Mouse (Mus musculus) neural tube, embryonic 13.5 days (tissue): ENCODE measurements around the gene Pth1r. TPM values are rescaled to one million over a fixed set of nuclear protein-coding genes. Genes with fewer than 3 reads are reported as not detected.

Experiments
- ATAC-seq: fragments of 200-750 bp; cut with Nextera tagmentation; 2 replicates; pipeline ENCODE4 v1.8.0; 2017; ENCODE audit warnings: low read depth, mild to moderate bottlenecking, moderate TSS enrichment, moderate library complexity
- H3K27ac ChIP-seq: fragments of 300-500 bp; sonication (generic); replicated peaks from 2 replicates; pipeline ENCODE4 v1.5.1; 2015; ENCODE audit warnings: moderate library complexity, mild to moderate bottlenecking, inconsistent platforms
- H3K27me3 ChIP-seq: fragments of 300-500 bp; sonication (generic); 2 replicates; pipeline ENCODE4 v1.6.1; 2015; ENCODE audit warnings: mild to moderate bottlenecking, inconsistent platforms
- H3K36me3 ChIP-seq: fragments of 300-500 bp; sonication (generic); 2 replicates; pipeline ENCODE4 v1.6.1; 2015; ENCODE audit warnings: mild to moderate bottlenecking, inconsistent platforms
- H3K4me1 ChIP-seq: fragments of 300-500 bp; sonication (generic); replicated peaks from 2 replicates; pipeline ENCODE4 v1.6.1; 2015; ENCODE audit warnings: inconsistent platforms
- H3K4me2 ChIP-seq: fragments of 300-500 bp; sonication (generic); 2 replicates; pipeline ENCODE4 v1.6.1; 2015; ENCODE audit warnings: inconsistent platforms, mild to moderate bottlenecking, moderate library complexity
- H3K4me3 ChIP-seq: fragments of 300-500 bp; sonication (generic); 2 replicates; pipeline ENCODE4 v1.5.1; 2015; ENCODE audit warnings: mild to moderate bottlenecking, inconsistent platforms
- H3K9ac ChIP-seq: fragments of 300-500 bp; sonication (generic); 2 replicates; pipeline ENCODE4 v1.6.1; 2015; ENCODE audit warnings: moderate library complexity, mild to moderate bottlenecking, inconsistent platforms
- H3K9me3 ChIP-seq: fragments of 300-500 bp; sonication (generic); 2 replicates; pipeline ENCODE4 v1.6.1; 2016; ENCODE audit warnings: inconsistent platforms
- WGBS: fragments of 180-500 bp; shearing (Covaris S2); methylation state at CpG from one replicate; pipeline ENCODE4 v1.1.7; 2015; 5-methylcytosine and 5-hydroxymethylcytosine counted together
- polyA plus RNA-seq: library from polyadenylated mRNA; unstranded; fragments of >200 nt; fragmentation: Nextera tagmentation; extraction: Ambion mirVana; gene quantifications from 2 replicates; pipeline ENCODE4 v1.2.1, GENCODE M21; 2015

Gene Pth1r
- polyA plus RNA-seq, 1 experiment from 2014 or later: 17.6 TPM

DNA sequence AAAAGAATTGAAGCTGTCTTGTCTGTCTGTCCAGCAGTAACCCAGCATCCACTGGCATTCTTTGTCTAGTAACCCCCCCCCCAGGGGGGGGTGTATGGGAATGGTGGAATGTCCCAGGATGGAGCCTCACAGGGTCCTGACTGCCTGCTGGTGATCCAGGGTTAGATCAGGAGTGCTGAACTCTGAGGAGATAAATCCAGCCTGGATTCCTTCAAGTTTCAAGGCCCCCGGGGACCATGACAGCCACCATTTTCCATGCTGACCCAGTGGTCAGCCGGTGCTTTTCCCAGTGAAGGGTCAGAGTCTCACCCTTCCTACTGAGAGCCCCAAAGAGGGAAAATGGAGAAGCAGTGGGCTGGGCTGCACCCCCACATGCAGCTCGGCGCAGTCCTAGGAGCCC is 15.1 kb downstream of the Pth1r start:
- H3K27me3 ChIP-seq: peaks cover 42% of the 10 kb centered on the region
- H3K27ac ChIP-seq: no peak overlapping the region
- H3K4me3 ChIP-seq: no peak overlapping the region
- peak; percentile 6; the same call in 1 of the 2 replicates for ATAC-seq
- peaks cover 41% of the 10 kb centered on the region for H3K4me1 ChIP-seq
- no peaks in the 10 kb centered on the region for H3K9me3 ChIP-seq
- H3K36me3 ChIP-seq: no peaks in the 10 kb centered on the region
- no peak overlapping the region for H3K9ac ChIP-seq
- H3K4me2 ChIP-seq: peak overlapping the region; percentile 57; the same call in 1 of the 2 replicates
- 52% methylated on average over 4 of the region's 4 CpGs for WGBS

GRCm38 (mm10) chr9:110729841-110730240 is 17.1 kb downstream of the Pth1r start:
- no peaks in the 10 kb centered on the region for H3K36me3 ChIP-seq
- no peak overlapping the region for H3K9ac ChIP-seq
- H3K4me1 ChIP-seq: peaks cover 47% of the 10 kb centered on the region
- ATAC-seq: no peak
- 21% methylated on average over 8 of the region's 8 CpGs for WGBS
- no peak overlapping the region for H3K4me2 ChIP-seq
- H3K27ac ChIP-seq: no peak overlapping the region
- no peak overlapping the region for H3K4me3 ChIP-seq
- peaks cover 47% of the 10 kb centered on the region for H3K27me3 ChIP-seq
- H3K9me3 ChIP-seq: no peaks in the 10 kb centered on the region

DNA sequence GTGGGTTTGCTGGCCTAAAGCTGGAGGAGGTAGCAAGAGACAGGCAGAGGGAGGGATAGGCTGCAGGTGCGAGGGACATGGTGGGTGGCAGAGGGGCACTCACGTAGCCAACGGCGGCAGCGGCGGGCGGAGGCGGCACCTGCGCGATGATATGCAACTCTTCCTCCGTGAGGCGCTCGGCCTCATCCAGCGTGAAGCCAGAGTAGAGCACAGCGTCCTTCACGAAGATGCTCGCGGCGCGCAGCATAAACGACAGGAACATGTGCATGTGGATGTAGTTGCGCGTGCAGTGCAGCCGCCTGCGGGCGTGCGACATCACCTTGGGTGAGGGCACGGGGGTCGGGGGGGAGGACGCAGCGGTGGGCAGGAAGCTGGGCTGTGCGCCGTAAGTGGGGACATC is 20.1 kb downstream of the Pth1r start:
- peak overlapping the region; percentile 25 for H3K4me3 ChIP-seq
- H3K27me3 ChIP-seq: peaks cover 39% of the 10 kb centered on the region
- H3K27ac ChIP-seq: no peak overlapping the region
- WGBS: 19% methylated on average over 27 of the region's 33 CpGs
- H3K9me3 ChIP-seq: no peaks in the 10 kb centered on the region
- H3K36me3 ChIP-seq: peaks cover 13% of the 10 kb centered on the region
- ATAC-seq: no peak
- H3K4me1 ChIP-seq: peaks cover 28% of the 10 kb centered on the region
- H3K9ac ChIP-seq: peak overlapping the region; percentile 58
- peak overlapping the region; percentile 53 for H3K4me2 ChIP-seq

GRCm38 (mm10) chr9:110725721-110726135 is 21.2 kb downstream of the Pth1r start:
- H3K4me3 ChIP-seq: no peak overlapping the region
- H3K36me3 ChIP-seq: peaks cover 13% of the 10 kb centered on the region
- H3K9me3 ChIP-seq: no peaks in the 10 kb centered on the region
- peak; percentile 32; the same call in 1 of the 2 replicates for ATAC-seq
- H3K9ac ChIP-seq: no peak overlapping the region
- H3K4me1 ChIP-seq: peaks cover 27% of the 10 kb centered on the region
- H3K27me3 ChIP-seq: peaks cover 32% of the 10 kb centered on the region
- 0 out of 2 replicates have a peak overlapping the region, but pooled peaks have one; percentile 9 for H3K4me2 ChIP-seq
- no peak overlapping the region for H3K27ac ChIP-seq
- 9% methylated on average over 9 of the region's 9 CpGs for WGBS

DNA sequence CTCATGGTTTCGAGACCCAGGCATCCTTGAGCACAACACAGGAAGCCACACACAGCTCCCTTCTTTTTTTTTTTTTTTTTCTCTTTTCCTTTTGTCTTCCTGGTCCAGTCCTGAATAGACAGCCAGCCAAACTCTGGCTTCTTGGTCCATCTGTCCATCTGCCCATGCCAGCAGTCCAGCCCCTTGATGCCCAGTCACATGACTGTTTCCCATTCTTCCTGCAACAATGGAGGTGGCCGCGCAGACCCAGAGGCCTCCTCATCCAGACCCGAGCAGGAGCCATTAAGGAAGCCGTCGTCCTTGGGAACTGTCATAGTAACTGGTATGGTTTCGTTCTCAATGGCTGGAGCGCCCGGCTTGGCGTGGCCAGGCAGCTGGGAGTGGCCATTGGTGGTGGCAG is 24.9 kb downstream of the Pth1r start:
- WGBS: 72% methylated on average over 10 of the region's 10 CpGs
- Histone ChIP-seq H3K27me3 (peaks cover 10% of the 10 kb centered on the region), H3K4me2 (no peak overlapping the region), H3K36me3 (peaks cover 13% of the 10 kb centered on the region), H3K9me3 (no peaks in the 10 kb centered on the region), H3K27ac (no peak overlapping the region), H3K4me1 (peaks cover 25% of the 10 kb centered on the region), H3K4me3 (no peak overlapping the region), H3K9ac (no peak overlapping the region)
- ATAC-seq: no peak

DNA sequence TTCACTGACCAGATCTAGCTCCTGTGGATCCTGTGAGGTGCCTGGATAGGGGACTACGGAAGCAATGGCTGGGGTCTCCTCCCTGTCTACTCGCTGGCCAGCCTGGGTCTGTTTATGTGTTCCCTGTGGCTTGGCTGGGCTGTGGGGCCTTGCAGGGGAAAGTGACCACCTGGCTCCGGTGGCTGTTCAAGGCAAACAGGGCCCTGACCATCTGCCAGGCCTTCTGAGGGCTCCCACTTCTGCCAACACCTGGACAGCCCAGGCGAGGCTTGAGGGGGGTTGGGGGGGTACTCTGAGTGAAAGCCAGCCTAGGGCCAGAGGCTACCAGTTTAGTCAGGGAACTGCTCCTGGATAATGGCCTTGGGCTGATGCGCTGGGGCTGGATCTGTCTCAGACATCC is 27.0 kb downstream of the Pth1r start:
- WGBS: 71% methylated on average over 5 of the region's 5 CpGs
- no peak overlapping the region for H3K9ac ChIP-seq
- peaks cover 5% of the 10 kb centered on the region for H3K4me1 ChIP-seq
- ATAC-seq: no peak
- H3K27ac ChIP-seq: no peak overlapping the region
- H3K27me3 ChIP-seq: no peaks in the 10 kb centered on the region
- no peaks in the 10 kb centered on the region for H3K9me3 ChIP-seq
- H3K36me3 ChIP-seq: peaks cover 21% of the 10 kb centered on the region
- H3K4me3 ChIP-seq: no peak overlapping the region
- H3K4me2 ChIP-seq: no peak overlapping the region

GRCm38 (mm10) chr9:110718810-110719209 is 28.1 kb downstream of the Pth1r start:
- Histone ChIP-seq H3K9me3 (no peaks in the 10 kb centered on the region), H3K4me2 (no peak overlapping the region), H3K4me3 (no peak overlapping the region), H3K27ac (no peak overlapping the region), H3K9ac (no peak overlapping the region), H3K36me3 (peaks cover 20% of the 10 kb centered on the region), H3K4me1 (peaks cover 5% of the 10 kb centered on the region; the same call in 1 of the 2 replicates), H3K27me3 (no peaks in the 10 kb centered on the region)
- ATAC-seq: no peak
- 87% methylated on average over 3 of the region's 3 CpGs for WGBS

DNA sequence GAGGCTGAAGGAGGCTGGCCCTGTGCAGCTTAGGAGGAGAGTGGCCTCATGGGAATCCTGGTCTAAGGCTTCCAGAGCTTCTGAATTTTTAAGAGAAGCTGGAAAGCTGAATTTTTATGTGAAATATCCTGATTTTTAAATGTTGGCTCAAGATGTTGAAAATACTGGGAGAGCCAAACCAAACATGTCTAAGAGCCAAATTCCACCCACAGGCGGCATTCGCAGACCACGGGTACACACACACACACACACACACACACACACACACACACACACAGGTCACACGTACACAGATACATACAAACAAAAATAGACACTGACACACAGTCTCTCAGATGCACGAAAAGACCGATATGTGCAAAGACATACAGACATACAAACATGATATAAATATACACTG is 28.9 kb downstream of the Pth1r start:
- WGBS: 94% methylated on average over 6 of the region's 6 CpGs

DNA sequence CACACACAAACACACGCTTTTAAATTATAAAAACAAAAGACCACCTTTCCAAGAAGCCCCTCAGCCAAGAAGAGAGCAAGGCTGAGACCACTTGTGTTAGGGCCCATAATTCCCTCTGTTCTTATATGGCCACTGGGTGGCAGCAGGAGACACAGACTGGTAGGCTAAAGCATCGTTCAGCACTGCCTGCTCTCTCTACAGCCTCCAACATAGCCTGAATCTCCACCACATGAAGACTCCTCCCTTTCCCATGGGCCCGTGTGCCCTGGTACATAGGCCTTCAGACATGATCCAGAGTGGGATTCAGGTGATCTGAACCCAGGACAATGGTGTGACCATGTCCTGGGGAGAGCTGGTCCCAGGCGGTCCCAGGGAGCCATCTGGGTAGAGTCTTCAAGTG is 30.2 kb downstream of the Pth1r start:
- Histone ChIP-seq H3K36me3 (peaks cover 31% of the 10 kb centered on the region), H3K4me1 (peaks cover 5% of the 10 kb centered on the region; the same call in 1 of the 2 replicates), H3K9ac (no peak overlapping the region), H3K4me2 (no peak overlapping the region), H3K27me3 (no peaks in the 10 kb centered on the region), H3K4me3 (no peak overlapping the region), H3K9me3 (no peaks in the 10 kb centered on the region), H3K27ac (no peak overlapping the region)
- 34% methylated on average over 4 of the region's 4 CpGs for WGBS
- ATAC-seq: peak; percentile 73

More for the DNA sequence above, 28.9 kb downstream of the Pth1r start:
- Histone ChIP-seq H3K27me3 (no peaks in the 10 kb centered on the region), H3K27ac (no peak overlapping the region), H3K9ac (no peak overlapping the region), H3K4me1 (peaks cover 5% of the 10 kb centered on the region; the same call in 1 of the 2 replicates), H3K4me2 (no peak overlapping the region), H3K9me3 (no peaks in the 10 kb centered on the region), H3K36me3 (peaks cover 18% of the 10 kb centered on the region), H3K4me3 (no peak overlapping the region)
- ATAC-seq: no peak

- WGBS: 69% methylated on average over 1 of the region's 1 CpGs
- Histone ChIP-seq H3K27me3 (no peaks in the 10 kb centered on the region), H3K9ac (no peak overlapping the region), H3K36me3 (peaks cover 40% of the 10 kb centered on the region), H3K4me2 (no peak overlapping the region), H3K4me3 (no peak overlapping the region), H3K9me3 (no peaks in the 10 kb centered on the region), H3K4me1 (peaks cover 5% of the 10 kb centered on the region; the same call in 1 of the 2 replicates), H3K27ac (no peak overlapping the region)
- no peak for ATAC-seq
These were observed 31.5 kb downstream of the Pth1r start for GRCm38 (mm10) chr9:110715426-110715825.

DNA sequence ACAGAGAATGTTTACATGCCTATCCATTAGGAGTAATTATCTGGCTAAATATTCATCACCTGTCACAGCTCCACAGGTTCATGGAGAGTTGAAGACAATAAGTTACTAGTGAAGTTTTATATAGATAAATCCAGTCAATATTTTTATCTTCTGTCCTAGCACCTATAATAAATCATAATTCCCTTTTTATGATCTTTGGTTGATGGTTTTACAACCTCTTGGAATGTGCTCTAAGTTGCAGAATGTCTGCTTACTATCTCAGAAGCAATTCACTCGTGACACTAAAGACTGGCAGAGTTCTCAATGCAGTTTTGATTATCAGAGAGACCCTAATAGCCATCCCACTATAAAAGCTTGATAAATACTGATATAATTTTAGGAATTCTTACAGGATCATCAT is 33.6 kb downstream of the Pth1r start:
- no peak for ATAC-seq
- WGBS: 64% methylated on average over 1 of the region's 1 CpGs

GRCm38 (mm10) chr9:110712545-110712944 is 34.4 kb downstream of the Pth1r start:
- 84% methylated on average over 4 of the region's 4 CpGs for WGBS
- no peak overlapping the region for H3K9ac ChIP-seq
- H3K4me3 ChIP-seq: no peak overlapping the region
- no peak for ATAC-seq
- H3K4me2 ChIP-seq: no peak overlapping the region
- peaks cover 3% of the 10 kb centered on the region; the same call in 1 of the 2 replicates for H3K4me1 ChIP-seq
- H3K27ac ChIP-seq: no peak overlapping the region
- no peaks in the 10 kb centered on the region for H3K27me3 ChIP-seq
- peaks cover 47% of the 10 kb centered on the region for H3K36me3 ChIP-seq
- no peaks in the 10 kb centered on the region for H3K9me3 ChIP-seq

More for the DNA sequence above, 33.6 kb downstream of the Pth1r start:
- no peaks in the 10 kb centered on the region for H3K9me3 ChIP-seq
- no peak overlapping the region for H3K27ac ChIP-seq
- peaks cover 3% of the 10 kb centered on the region; the same call in 1 of the 2 replicates for H3K4me1 ChIP-seq
- no peak overlapping the region for H3K4me3 ChIP-seq
- no peak overlapping the region for H3K4me2 ChIP-seq
- no peaks in the 10 kb centered on the region for H3K27me3 ChIP-seq
- H3K9ac ChIP-seq: no peak overlapping the region
- peaks cover 44% of the 10 kb centered on the region for H3K36me3 ChIP-seq

DNA sequence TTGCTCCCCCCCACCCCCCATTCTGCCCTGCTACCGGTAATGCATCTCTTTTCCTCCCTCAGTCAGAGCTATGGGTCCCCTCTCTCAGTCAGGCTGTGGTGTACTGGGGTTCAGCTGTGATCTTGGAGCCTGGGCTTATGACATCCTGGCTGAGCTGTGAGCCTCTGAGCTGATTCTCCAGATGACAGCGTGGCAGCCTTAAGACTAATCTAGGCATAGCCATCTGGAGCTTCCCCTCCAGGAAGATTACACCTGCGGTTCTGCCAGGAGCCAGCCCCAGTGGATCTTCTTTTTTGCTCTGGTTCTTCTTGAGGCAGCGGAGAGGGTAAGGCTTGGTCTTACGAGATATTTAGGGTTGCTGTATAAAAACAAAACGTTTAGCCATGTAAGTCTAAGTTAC is 34.9 kb downstream of the Pth1r start:
- ATAC-seq: no peak
- H3K4me2 ChIP-seq: no peak overlapping the region
- H3K27ac ChIP-seq: no peak overlapping the region
- no peak overlapping the region for H3K9ac ChIP-seq
- 93% methylated on average over 6 of the region's 6 CpGs for WGBS
- no peaks in the 10 kb centered on the region for H3K27me3 ChIP-seq
- no peaks in the 10 kb centered on the region for H3K9me3 ChIP-seq
- H3K4me1 ChIP-seq: peaks cover 3% of the 10 kb centered on the region; the same call in 1 of the 2 replicates
- peaks cover 47% of the 10 kb centered on the region for H3K36me3 ChIP-seq
- no peak overlapping the region for H3K4me3 ChIP-seq
